Mouse (Mus musculus): ENCODE measurements around the gene Fscn1. TPM values are rescaled to one million over a fixed set of nuclear protein-coding genes. Genes with fewer than 3 reads are reported as not detected.

Fscn1 gene
- 478 and 522 TPM in 2 replicates for polyA plus RNA-seq (2015; fragmentation: Nextera tagmentation; extraction: Ambion mirVana)

- Histone ChIP-seq H3K4me2 (ENCODE audit: low read length) (peak within 1 kb of the TSS; percentile 97), H3K9ac (ENCODE audit: low read depth, low read length) (peak within 1 kb of the TSS; percentile 97), H3K27ac (ENCODE audit: low read depth, low read length) (peak within 1 kb of the TSS; percentile 97), H3K9me3 (ENCODE audit: control insufficient read depth, low read length) (no peaks in the 10 kb centered on the region), H3K4me3 (ENCODE audit: low read length) (peak within 1 kb of the TSS; percentile 96), H3K36me3 (ENCODE audit: control insufficient read depth, insufficient read depth, low read length) (no peaks in the 10 kb centered on the region), H3K27me3 (replicated peaks; ENCODE audit: control insufficient read depth, insufficient read depth, low read length) (no peaks in the 10 kb centered on the region), H3K4me1 (ENCODE audit: control insufficient read depth, insufficient read depth, low read depth, low read length) (peaks cover 20% of the 10 kb centered on the region)
- peak; percentile 73 for ATAC-seq
- WGBS: 9% methylated on average over 44 of the region's 44 CpGs
Observed at GRCm38 (mm10) chr5:142959576-142960556, at the start of gene Fscn1. Gene Fscn1 (plus strand): TSS chr5:142960343.

DNA sequence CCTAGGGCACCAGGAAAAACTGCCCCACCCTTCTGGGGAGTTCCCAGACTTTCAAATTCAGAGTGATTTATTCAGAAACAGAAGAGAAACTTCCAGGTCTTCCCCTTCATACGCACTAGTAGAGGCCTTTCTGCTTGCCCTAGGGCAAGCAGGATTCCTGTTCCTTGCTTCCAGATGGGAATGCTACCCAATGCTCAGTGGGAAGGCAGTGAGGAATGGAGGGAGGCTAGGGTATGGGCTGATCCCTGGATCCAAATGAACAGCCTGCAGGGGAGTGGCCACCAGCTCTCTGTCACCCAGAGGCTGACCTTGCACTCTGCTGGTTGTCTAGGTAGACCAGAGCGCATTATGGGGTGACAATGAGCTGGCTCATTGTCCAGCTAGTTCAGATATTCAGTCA is 48.5 kb upstream of the Fscn1 start:
- Histone ChIP-seq H3K27ac (ENCODE audit: low read depth, low read length) (no peak overlapping the region), H3K9me3 (ENCODE audit: control insufficient read depth, low read length) (no peaks in the 10 kb centered on the region), H3K4me2 (ENCODE audit: low read length) (no peak overlapping the region), H3K36me3 (ENCODE audit: control insufficient read depth, insufficient read depth, low read length) (no peaks in the 10 kb centered on the region), H3K4me3 (ENCODE audit: low read length) (no peak overlapping the region), H3K4me1 (ENCODE audit: control insufficient read depth, insufficient read depth, low read depth, low read length) (peaks cover 20% of the 10 kb centered on the region), H3K27me3 (replicated peaks; ENCODE audit: control insufficient read depth, insufficient read depth, low read length) (no peaks in the 10 kb centered on the region), H3K9ac (ENCODE audit: low read depth, low read length) (no peak overlapping the region)
- no peak for ATAC-seq
- WGBS: 86% methylated on average over 2 of the region's 2 CpGs

DNA sequence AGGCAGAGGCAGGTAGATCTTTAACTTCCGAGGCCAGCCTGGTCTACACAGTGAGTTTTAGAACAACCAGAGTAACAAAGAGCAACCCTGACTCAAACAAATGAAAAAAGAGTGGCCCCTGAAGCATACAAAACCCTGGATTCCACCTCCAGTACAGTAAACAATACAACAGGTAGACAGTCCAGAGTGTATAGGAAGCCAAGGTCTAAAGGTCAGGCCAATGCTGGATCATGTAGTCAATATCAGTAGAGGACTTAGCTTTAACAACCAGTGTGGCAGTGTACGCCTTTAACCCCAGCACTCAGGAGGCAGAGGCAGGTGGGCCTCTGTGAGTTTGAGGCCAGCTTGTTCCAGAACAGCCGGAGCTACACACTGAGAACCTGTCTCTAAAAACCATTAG is 47.8 kb upstream of the Fscn1 start:
- Histone ChIP-seq H3K4me2 (ENCODE audit: low read length) (no peak overlapping the region), H3K4me1 (ENCODE audit: control insufficient read depth, insufficient read depth, low read depth, low read length) (peaks cover 18% of the 10 kb centered on the region), H3K27me3 (replicated peaks; ENCODE audit: control insufficient read depth, insufficient read depth, low read length) (no peaks in the 10 kb centered on the region), H3K9me3 (ENCODE audit: control insufficient read depth, low read length) (no peaks in the 10 kb centered on the region), H3K36me3 (ENCODE audit: control insufficient read depth, insufficient read depth, low read length) (no peaks in the 10 kb centered on the region), H3K4me3 (ENCODE audit: low read length) (no peak overlapping the region), H3K9ac (ENCODE audit: low read depth, low read length) (no peak overlapping the region), H3K27ac (ENCODE audit: low read depth, low read length) (no peak overlapping the region)
- ATAC-seq: no peak
- 92% methylated on average over 3 of the region's 3 CpGs for WGBS

DNA sequence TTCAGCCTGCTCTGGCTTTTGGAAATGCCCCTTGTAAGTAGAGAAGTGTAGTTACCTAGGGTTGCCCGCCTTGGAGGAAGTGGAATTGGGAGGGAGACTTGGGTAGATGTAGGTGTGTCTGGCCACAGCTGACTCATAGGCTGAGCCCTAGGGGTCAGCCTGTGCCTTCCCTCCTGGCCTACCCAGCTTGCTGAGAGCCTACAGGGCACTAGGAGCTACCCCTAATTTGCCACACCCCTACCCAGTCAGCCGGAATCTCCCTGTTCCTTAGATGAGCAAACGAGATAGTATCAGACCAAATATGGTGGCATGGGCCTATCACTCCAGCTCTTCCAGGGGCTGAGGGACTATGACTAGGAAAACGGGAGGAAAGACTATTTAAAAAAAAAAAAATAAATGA is 47.4 kb upstream of the Fscn1 start:
- Histone ChIP-seq H3K9ac (ENCODE audit: low read depth, low read length) (no peak overlapping the region), H3K4me1 (ENCODE audit: control insufficient read depth, insufficient read depth, low read depth, low read length) (peaks cover 14% of the 10 kb centered on the region), H3K36me3 (ENCODE audit: control insufficient read depth, insufficient read depth, low read length) (no peaks in the 10 kb centered on the region), H3K9me3 (ENCODE audit: control insufficient read depth, low read length) (no peaks in the 10 kb centered on the region), H3K4me2 (ENCODE audit: low read length) (no peak overlapping the region), H3K4me3 (ENCODE audit: low read length) (no peak overlapping the region), H3K27me3 (replicated peaks; ENCODE audit: control insufficient read depth, insufficient read depth, low read length) (no peaks in the 10 kb centered on the region), H3K27ac (ENCODE audit: low read depth, low read length) (no peak overlapping the region)
- ATAC-seq: no peak
- WGBS: 87% methylated on average over 4 of the region's 4 CpGs

GRCm38 (mm10) chr5:142915231-142915630 is 44.9 kb upstream of the Fscn1 start:
- H3K9me3 ChIP-seq (ENCODE audit: control insufficient read depth, low read length): no peaks in the 10 kb centered on the region
- no peaks in the 10 kb centered on the region for H3K27me3 ChIP-seq (replicated peaks; ENCODE audit: control insufficient read depth, insufficient read depth, low read length)
- no peaks in the 10 kb centered on the region for H3K4me1 ChIP-seq (ENCODE audit: control insufficient read depth, insufficient read depth, low read depth, low read length)
- H3K27ac ChIP-seq (ENCODE audit: low read depth, low read length): no peak overlapping the region
- ATAC-seq: no peak
- H3K4me2 ChIP-seq (ENCODE audit: low read length): no peak overlapping the region
- no peak overlapping the region for H3K4me3 ChIP-seq (ENCODE audit: low read length)
- no peaks in the 10 kb centered on the region for H3K36me3 ChIP-seq (ENCODE audit: control insufficient read depth, insufficient read depth, low read length)
- no peak overlapping the region for H3K9ac ChIP-seq (ENCODE audit: low read depth, low read length)
- 90% methylated on average over 11 of the region's 11 CpGs for WGBS

DNA sequence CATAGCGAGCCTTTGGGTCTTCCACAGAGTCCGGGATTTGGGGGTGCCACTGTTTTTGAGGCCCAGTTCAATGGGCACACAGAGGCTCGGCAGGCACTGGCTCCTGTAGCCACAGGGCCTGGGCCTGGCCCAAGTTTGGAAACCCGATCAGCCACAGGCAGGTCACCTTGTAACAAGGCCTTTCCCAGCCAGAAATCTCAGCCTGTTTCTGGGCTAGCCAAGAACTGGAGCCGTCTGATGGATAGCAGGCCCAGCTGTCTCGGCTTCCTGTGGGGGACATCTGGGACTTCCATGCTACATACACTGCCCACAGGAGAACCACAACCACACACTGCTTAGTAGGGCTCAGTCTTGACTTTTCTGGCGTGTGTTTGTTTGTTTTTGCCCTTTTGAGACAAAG is 43.5 kb upstream of the Fscn1 start:
- Histone ChIP-seq H3K4me1 (ENCODE audit: control insufficient read depth, insufficient read depth, low read depth, low read length) (no peaks in the 10 kb centered on the region), H3K36me3 (ENCODE audit: control insufficient read depth, insufficient read depth, low read length) (no peaks in the 10 kb centered on the region), H3K4me2 (ENCODE audit: low read length) (no peak overlapping the region), H3K4me3 (ENCODE audit: low read length) (no peak overlapping the region), H3K27me3 (replicated peaks; ENCODE audit: control insufficient read depth, insufficient read depth, low read length) (no peaks in the 10 kb centered on the region), H3K9ac (ENCODE audit: low read depth, low read length) (no peak overlapping the region), H3K9me3 (ENCODE audit: control insufficient read depth, low read length) (no peaks in the 10 kb centered on the region), H3K27ac (ENCODE audit: low read depth, low read length) (no peak overlapping the region)
- ATAC-seq: no peak
- WGBS: 85% methylated on average over 7 of the region's 7 CpGs

GRCm38 (mm10) chr5:142917402-142917801 is 42.7 kb upstream of the Fscn1 start:
- no peaks in the 10 kb centered on the region for H3K36me3 ChIP-seq (ENCODE audit: control insufficient read depth, insufficient read depth, low read length)
- H3K9ac ChIP-seq (ENCODE audit: low read depth, low read length): no peak overlapping the region
- no peak overlapping the region for H3K27ac ChIP-seq (ENCODE audit: low read depth, low read length)
- no peaks in the 10 kb centered on the region for H3K9me3 ChIP-seq (ENCODE audit: control insufficient read depth, low read length)
- no peak overlapping the region for H3K4me3 ChIP-seq (ENCODE audit: low read length)
- WGBS: 95% methylated on average over 8 of the region's 8 CpGs
- no peak overlapping the region for H3K4me2 ChIP-seq (ENCODE audit: low read length)
- no peaks in the 10 kb centered on the region for H3K27me3 ChIP-seq (replicated peaks; ENCODE audit: control insufficient read depth, insufficient read depth, low read length)
- ATAC-seq: no peak
- no peaks in the 10 kb centered on the region for H3K4me1 ChIP-seq (ENCODE audit: control insufficient read depth, insufficient read depth, low read depth, low read length)

- Histone ChIP-seq H3K27ac (ENCODE audit: low read depth, low read length) (no peak overlapping the region), H3K9me3 (ENCODE audit: control insufficient read depth, low read length) (no peaks in the 10 kb centered on the region), H3K9ac (ENCODE audit: low read depth, low read length) (no peak overlapping the region), H3K4me2 (ENCODE audit: low read length) (no peak overlapping the region), H3K4me3 (ENCODE audit: low read length) (no peak overlapping the region), H3K27me3 (replicated peaks; ENCODE audit: control insufficient read depth, insufficient read depth, low read length) (no peaks in the 10 kb centered on the region), H3K4me1 (ENCODE audit: control insufficient read depth, insufficient read depth, low read depth, low read length) (no peaks in the 10 kb centered on the region), H3K36me3 (ENCODE audit: control insufficient read depth, insufficient read depth, low read length) (no peaks in the 10 kb centered on the region)
- 68% methylated on average over 8 of the region's 8 CpGs for whole genome bisulfite sequencing
- ATAC-seq: peak; percentile 48; the same call in 1 of the 2 replicates
Observed at GRCm38 (mm10) chr5:142920311-142921073, 39.7 kb upstream of the Fscn1 start.

DNA sequence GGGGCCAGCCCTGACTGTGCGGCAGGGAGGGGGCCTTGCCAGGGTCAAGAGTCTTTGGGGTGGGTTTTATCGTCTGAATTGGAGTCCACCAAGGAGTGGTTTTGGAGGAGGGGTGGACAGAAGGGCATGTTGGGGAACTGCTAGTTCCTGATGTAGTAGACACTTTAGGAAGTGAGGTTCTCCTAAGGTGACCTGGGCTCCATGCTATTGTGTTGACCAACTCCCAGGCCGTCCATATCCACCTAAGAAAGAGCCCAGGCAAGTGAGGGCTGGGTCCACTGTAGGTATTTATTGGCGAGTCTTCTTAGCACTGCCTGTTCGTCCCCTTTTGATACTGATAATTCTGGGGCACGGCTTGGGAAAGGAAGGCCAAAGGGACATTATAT is 39.1 kb upstream of the Fscn1 start:
- no peak for ATAC-seq
- Histone ChIP-seq H3K4me1 (ENCODE audit: control insufficient read depth, insufficient read depth, low read depth, low read length) (no peaks in the 10 kb centered on the region), H3K9me3 (ENCODE audit: control insufficient read depth, low read length) (no peaks in the 10 kb centered on the region), H3K4me3 (ENCODE audit: low read length) (no peak overlapping the region), H3K27ac (ENCODE audit: low read depth, low read length) (no peak overlapping the region), H3K4me2 (ENCODE audit: low read length) (no peak overlapping the region), H3K36me3 (ENCODE audit: control insufficient read depth, insufficient read depth, low read length) (no peaks in the 10 kb centered on the region), H3K9ac (ENCODE audit: low read depth, low read length) (no peak overlapping the region), H3K27me3 (replicated peaks; ENCODE audit: control insufficient read depth, insufficient read depth, low read length) (no peaks in the 10 kb centered on the region)
- 88% methylated on average over 6 of the region's 6 CpGs for WGBS
